Mouse (Mus musculus) left cerebral cortex, postnatal 14 days (tissue): ENCODE measurements around the gene Sgsm2. TPM values are rescaled to one million over a fixed set of nuclear protein-coding genes. Genes with fewer than 3 reads are reported as not detected.
"Not testable (repeated sequence)": the region's sequence is repeated elsewhere in the genome, so short reads cannot be mapped to it uniquely, and the experiment has no call there.

Source experiments
- DNase-seq, 2 experiments: peaks; one replicate each; pipeline ENCODE4 v3.0.0; 2021 to 2022; ENCODE audit warnings: low spot score in 2 of 2, mixed read lengths in 1 of 2
- intact Hi-C: fragments of 180-260 bp; cut with DNase I; formaldehyde crosslinking; loops from one replicate; pipeline ENCODE4 v1.15.1; 2025
- total RNA-seq, 2 experiments: library from RNA; stranded (reverse); gene quantifications; 2 replicates each; pipeline ENCODE4 v1.2.3; 2021

Sgsm2 gene
- total RNA-seq, 2 experiments from 2014 or later, result 65.9 to 68.4 TPM

- DNase-seq, result no peak
- intact Hi-C loops, result no loop called here
Measured at GRCm38 (mm10) chr11:74833536-74834358, 63.1 kb downstream of the Sgsm2 start.

GRCm38 (mm10) chr11:74832503-74833143 is 64.2 kb downstream of the Sgsm2 start:
- intact Hi-C loops, result no loop called here
- DNase-seq, result peak; percentile 61 to 82

DNA sequence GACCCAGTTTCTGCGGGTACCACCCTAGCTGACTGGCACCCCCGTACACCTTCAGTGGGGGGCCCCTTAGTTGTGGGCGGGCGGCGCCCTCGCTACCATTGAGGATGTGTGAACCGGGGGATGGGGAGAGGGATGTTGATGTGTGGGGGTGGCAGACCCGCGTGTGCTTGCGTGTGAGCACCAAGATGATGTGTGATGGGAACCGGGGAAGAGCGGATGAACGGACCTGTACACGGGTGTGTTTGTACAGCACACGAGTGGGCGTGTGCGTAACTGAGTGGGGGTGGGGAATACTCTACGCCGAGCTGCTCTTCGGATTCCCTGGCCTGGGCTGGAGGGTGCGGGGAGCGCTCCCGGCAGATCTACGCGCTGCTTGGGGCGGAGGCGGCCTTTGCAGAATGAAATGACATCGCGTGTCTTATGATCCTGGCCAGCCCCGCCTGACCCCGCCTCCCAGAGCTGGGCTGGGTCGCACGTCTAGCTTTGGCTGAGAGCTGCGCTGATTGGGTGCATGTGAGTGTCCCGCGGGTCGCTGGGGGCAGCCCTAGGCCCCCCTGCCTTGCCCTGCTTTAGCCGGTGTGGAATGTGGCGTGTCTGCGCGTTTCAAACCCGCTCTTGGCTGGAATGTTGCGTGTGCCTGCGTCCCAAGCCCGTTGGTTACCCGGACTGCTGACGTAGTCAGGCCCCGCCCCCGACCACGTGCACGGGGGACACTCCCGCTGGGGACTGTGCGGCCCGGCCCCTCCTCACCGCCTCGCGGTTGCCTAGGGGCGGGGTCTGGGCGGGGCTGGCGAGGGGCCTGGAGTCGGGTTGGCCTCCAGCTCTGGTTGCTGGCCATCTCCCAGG is 65.0 kb downstream of the Sgsm2 start:
- intact Hi-C loops, result no loop called here
- peak; percentile 97 to 98 for DNase-seq

GRCm38 (mm10) chr11:74831191-74831605 is 65.7 kb downstream of the Sgsm2 start:
- DNase-seq, result peak in 1 of 2 experiments; percentile 49
- intact Hi-C loops, result no loop called here

- intact Hi-C loops, result no loop called here
- peak; percentile 99 to 100 for DNase-seq
Measured at GRCm38 (mm10) chr11:74830256-74831161, 66.4 kb downstream of the Sgsm2 start, which contains the start of gene Mnt. Gene Mnt, plus strand, starts transcription at chr11:74830920.

DNA sequence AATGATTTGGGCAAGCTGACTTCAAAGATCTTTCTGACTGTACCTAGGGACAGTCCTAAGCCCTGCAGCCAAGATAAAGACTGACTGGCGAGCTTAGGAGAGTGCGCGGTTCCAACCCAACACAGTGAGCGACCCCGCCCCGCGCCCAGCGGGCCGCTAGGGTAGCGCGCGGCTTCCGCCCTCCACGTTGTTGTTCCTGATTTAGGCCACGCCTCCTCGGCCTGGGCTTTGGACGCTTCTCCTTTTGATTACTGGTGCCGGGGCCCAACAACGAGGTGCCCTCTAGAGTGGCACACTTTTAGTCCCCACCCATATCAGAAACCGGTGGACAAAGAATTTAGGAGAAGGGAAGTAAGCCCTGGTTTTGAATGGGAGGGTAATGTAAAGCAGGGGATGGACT is 67.0 kb downstream of the Sgsm2 start:
- DNase-seq, result peak; percentile 75 to 80
- intact Hi-C loops, result no loop called here

DNA sequence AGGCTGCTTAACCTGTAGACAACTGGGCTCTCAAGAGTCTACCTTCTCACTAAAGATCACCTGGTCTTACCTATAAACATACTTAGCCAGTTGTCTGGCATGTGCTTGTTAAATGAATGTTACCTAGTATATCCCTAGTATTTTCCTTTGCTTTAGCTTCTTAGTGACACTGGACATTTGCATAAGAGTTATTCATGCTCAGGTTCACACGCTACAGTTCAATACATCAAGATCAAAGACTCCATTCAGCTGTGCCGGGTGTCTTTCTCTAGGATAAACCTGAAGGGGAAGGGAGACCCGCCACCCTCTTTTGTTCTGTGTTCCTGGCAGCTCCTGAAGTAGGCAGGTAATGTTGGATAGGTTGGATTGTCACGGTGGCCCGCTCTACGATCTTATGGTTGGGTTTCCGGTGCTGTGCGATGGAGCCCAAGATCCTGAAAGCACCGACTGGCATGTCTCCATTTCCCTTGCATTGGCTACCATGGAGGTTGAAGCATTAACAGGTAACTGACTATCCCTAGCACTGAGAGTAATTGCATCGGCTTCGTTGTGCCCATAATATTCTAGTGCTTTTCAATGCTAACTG is 67.8 kb downstream of the Sgsm2 start:
- intact Hi-C loops, result no loop called here

GRCm38 (mm10) chr11:74828404-74828931 is 68.4 kb downstream of the Sgsm2 start:
- intact Hi-C loops, result no loop called here
- DNase-seq, result no peak

More for the DNA sequence above, 67.8 kb downstream of the Sgsm2 start:
- no peak for DNase-seq

GRCm38 (mm10) chr11:74827791-74828403 is 69.0 kb downstream of the Sgsm2 start:
- DNase-seq, result no peak
- intact Hi-C loops, result no loop called here

DNA sequence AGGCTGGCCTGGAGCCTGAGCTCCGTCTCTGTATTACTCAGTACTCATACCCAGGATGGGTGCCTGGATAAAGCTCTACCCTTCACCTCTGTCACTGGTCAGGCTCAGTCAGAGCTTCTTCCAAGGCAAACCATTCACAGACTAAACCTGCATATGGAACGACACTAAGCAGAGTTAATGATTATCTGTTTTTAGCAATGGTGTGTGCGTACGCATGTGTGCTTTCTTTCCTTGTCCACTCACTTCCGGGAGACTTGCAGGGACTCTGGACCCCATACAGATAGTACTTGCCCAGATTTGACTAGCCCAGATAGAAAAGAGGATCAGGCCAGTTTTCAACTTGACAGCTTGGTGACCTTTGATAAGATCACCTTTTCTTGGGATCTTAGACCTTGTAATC is 70.2 kb downstream of the Sgsm2 start:
- intact Hi-C loops, result no loop called here
- no peak for DNase-seq

- no peak for DNase-seq
Measured at GRCm38 (mm10) chr11:74826151-74826550, 70.7 kb downstream of the Sgsm2 start.

GRCm38 (mm10) chr11:74822746-74823440 is 74.0 kb downstream of the Sgsm2 start:
- intact Hi-C loops, result no loop called here
- DNase-seq, result no peak

More at GRCm38 (mm10) chr11:74826151-74826550, 70.7 kb downstream of the Sgsm2 start:
- intact Hi-C loops, result no loop called here

GRCm38 (mm10) chr11:74821463-74821862 is 75.4 kb downstream of the Sgsm2 start:
- intact Hi-C loops, result loop anchor here (2.0 kb wide), 1 partner anchor 25 kb away; no protein-coding TSS in a partner anchor
- DNase-seq, result peak in 1 of 2 experiments; percentile 57

DNA sequence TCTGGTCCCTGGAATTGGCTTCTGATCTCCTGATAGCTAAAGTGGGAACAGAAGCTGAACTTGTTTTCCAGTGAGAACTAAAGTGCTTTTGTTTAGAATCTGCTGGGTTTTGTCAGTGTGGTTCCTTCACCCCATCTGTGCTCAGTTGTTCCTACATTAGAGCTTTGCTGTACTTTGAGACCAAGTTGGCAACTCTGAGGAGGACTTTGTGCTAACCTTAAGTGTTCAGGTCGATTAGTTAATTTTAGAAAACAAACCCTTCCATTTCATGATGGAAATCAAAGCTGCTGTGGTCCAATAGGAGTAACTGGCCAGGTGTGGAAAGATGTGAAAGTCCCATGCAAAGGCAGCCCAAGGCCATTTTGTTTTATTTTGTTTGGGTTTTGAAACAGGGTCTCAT is 75.9 kb downstream of the Sgsm2 start:
- intact Hi-C loops, result loop anchor here (2.0 kb wide), 1 partner anchor 26 kb away; no protein-coding TSS in a partner anchor
- DNase-seq, result no peak

- DNase-seq, result no peak
- intact Hi-C loops, result no loop called here
Measured at GRCm38 (mm10) chr11:74815795-74816194, 81.1 kb downstream of the Sgsm2 start.

GRCm38 (mm10) chr11:74811538-74811937 is 85.3 kb downstream of the Sgsm2 start:
- DNase-seq, result no peak
- intact Hi-C loops, result no loop called here

DNA sequence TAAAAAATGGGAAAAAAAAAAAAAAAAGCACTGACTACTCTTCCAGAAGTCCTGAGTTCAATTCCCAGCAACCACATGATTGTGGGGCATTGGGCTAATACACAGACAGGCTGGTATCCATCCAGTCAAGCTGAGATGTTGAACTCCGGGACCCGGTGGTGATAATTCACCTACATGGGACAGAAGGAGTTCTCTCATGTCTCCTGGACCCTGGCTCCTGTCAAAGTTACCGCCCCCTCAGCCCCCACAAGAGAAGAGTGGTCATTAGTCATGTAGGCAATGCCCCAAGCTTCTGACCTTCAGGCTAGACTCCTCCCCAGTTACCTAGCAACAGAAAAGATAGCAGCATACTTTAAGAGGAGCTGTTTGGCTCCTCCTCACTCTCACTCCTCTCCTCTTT is 85.8 kb downstream of the Sgsm2 start:
- DNase-seq, intact Hi-C loops: not testable (repeated sequence)
